Mouse (Mus musculus) heart, embryonic 11.5 days (tissue): ENCODE results near the gene Idh3b. TPM values are rescaled to one million over a fixed set of nuclear protein-coding genes. Genes with fewer than 3 reads are reported as not detected.

Experiments used
- ATAC-seq: fragments of 200-750 bp; cut with Nextera tagmentation; replicated peaks from 2 replicates; pipeline ENCODE4 v1.8.0; 2017; ENCODE audit warnings: moderate library complexity; ENCODE audit not compliant: insufficient number of reproducible peaks, low FRiP score, low TSS enrichment
- H3K27ac ChIP-seq: fragments of 300-500 bp; sonication (generic); 2 replicates; pipeline ENCODE4 v1.5.1; 2014; ENCODE audit warnings: mild to moderate bottlenecking, low read depth, low read length
- H3K27me3 ChIP-seq: fragments of 300-500 bp; sonication (generic); 2 replicates; pipeline ENCODE4 v1.6.1; 2014; ENCODE audit warnings: mild to moderate bottlenecking, low read length, mixed read lengths; ENCODE audit not compliant: control insufficient read depth, insufficient read depth
- H3K36me3 ChIP-seq: fragments of 300-500 bp; sonication (generic); 2 replicates; pipeline ENCODE4 v1.6.1; 2014; ENCODE audit warnings: mild to moderate bottlenecking, low read length, moderate library complexity, mixed read lengths; ENCODE audit not compliant: control insufficient read depth, insufficient read depth
- H3K4me1 ChIP-seq: fragments of 300-500 bp; sonication (generic); 2 replicates; pipeline ENCODE4 v1.6.1; 2014; ENCODE audit warnings: low read length; ENCODE audit not compliant: control insufficient read depth, insufficient read depth
- H3K4me2 ChIP-seq: fragments of 300-500 bp; sonication (generic); 2 replicates; pipeline ENCODE4 v1.6.1; 2014; ENCODE audit warnings: mild to moderate bottlenecking, moderate library complexity
- H3K4me3 ChIP-seq: fragments of 300-500 bp; sonication (generic); 2 replicates; pipeline ENCODE4 v1.5.1; 2014; ENCODE audit warnings: low read depth, low read length
- H3K9ac ChIP-seq: fragments of 300-500 bp; sonication (generic); 2 replicates; pipeline ENCODE4 v1.6.1; 2014; ENCODE audit warnings: mild to moderate bottlenecking, low read depth, low read length, moderate library complexity
- H3K9me3 ChIP-seq: fragments of 300-500 bp; sonication (generic); replicated peaks from 2 replicates; pipeline ENCODE4 v1.6.1; 2016; ENCODE audit warnings: low read length; ENCODE audit not compliant: control insufficient read depth
- WGBS: fragments of 180-500 bp; shearing (Covaris S2); extraction: QIAGEN DNeasy Blood & Tissue Kit; methylation state at CpG from one replicate; pipeline ENCODE4 v1.1.7; 2014; ENCODE audit not compliant: insufficient replicate concordance; 5-methylcytosine and 5-hydroxymethylcytosine counted together
- polyA plus RNA-seq: library from polyadenylated mRNA; unstranded; fragments of >200 nt; fragmentation: Nextera tagmentation; extraction: Ambion mirVana; gene quantifications from 2 replicates; pipeline ENCODE4 v1.2.1, GENCODE M21; 2014

Gene Idh3b
- polyA plus RNA-seq, 1 experiment from 2014 or later: 234 TPM

DNA sequence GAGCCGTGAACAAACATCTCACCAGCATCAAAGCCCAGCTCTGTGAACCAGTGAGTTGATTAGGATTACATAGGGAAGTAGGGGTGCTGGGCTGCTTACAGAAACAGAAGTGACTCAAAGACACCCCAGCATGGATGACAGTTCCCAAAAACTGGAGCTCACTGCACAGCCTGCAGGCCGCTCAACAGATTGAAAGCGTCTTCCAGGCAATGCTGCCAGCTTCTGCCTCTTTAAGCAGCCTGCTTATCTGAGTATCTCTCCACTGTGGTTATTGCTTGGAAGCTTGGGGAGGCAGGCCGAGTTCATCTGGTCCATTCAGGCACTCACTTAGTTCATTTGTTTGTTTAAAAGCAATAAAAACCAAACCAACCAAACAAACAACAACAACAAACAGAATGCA is 27.6 kb downstream of the Idh3b start:
- Histone ChIP-seq H3K27me3 (no peaks in the 10 kb centered on the region), H3K27ac (no peak overlapping the region), H3K9me3 (no peaks in the 10 kb centered on the region), H3K36me3 (no peaks in the 10 kb centered on the region), H3K4me2 (no peak overlapping the region), H3K9ac (no peak overlapping the region), H3K4me3 (no peak overlapping the region), H3K4me1 (no peaks in the 10 kb centered on the region)
- WGBS: 64% methylated on average over 4 of the region's 4 CpGs
- no peak for ATAC-seq

DNA sequence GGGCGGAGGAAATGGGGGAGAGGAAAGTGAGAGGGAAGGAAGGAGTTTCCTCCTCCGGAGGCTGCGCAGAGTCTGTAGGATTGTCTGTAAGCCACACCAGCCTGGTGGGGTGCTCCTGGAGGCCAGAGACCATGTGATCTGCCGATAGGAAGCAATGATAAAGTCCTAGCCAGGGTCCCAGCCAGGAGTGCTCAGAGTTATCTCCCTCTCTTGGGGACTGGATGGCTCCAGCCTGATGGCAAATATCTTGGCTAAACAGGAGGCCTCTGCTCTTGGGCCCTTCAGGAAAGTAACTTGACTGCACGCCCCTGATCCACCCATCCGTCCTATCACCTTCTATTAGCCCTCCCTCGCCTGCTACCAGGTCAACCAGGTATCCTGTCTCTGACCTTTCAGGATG is 36.1 kb downstream of the Idh3b start:
- Histone ChIP-seq H3K4me2 (no peak overlapping the region), H3K4me1 (no peaks in the 10 kb centered on the region), H3K4me3 (no peak overlapping the region), H3K9me3 (no peaks in the 10 kb centered on the region), H3K27me3 (no peaks in the 10 kb centered on the region), H3K27ac (no peak overlapping the region), H3K36me3 (no peaks in the 10 kb centered on the region), H3K9ac (no peak overlapping the region)
- WGBS: 51% methylated on average over 7 of the region's 7 CpGs
- no peak for ATAC-seq

DNA sequence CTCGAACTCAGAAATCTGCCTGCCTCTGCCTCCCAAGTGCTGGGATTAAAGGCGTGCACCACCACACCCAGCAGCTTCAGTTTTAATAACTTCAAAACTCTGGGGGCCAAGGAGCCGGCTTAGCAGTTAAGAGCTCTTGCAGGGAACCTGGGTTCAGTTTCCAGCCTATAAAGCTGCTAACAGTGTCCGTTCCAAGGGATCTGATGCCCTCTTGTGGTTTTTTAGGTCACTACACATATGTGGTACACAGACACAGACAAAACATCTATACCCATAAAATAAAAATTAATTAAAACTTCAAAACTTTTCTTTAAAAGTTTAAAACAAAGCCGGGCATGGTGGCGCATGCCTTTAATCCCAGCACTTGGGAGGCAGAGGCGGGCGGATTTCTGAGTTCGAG is 37.4 kb downstream of the Idh3b start:
- Histone ChIP-seq H3K9me3 (no peaks in the 10 kb centered on the region), H3K9ac (no peak overlapping the region), H3K4me1 (no peaks in the 10 kb centered on the region), H3K36me3 (no peaks in the 10 kb centered on the region), H3K4me3 (no peak overlapping the region), H3K4me2 (no peak overlapping the region), H3K27ac (no peak overlapping the region), H3K27me3 (no peaks in the 10 kb centered on the region)
- 49% methylated on average over 9 of the region's 9 CpGs for WGBS
- ATAC-seq: no peak

Other genes with a start within 250 kb of the Idh3b start
- not detected in 2 replicates for gene Tgm6, start 172.1 kb downstream of the Idh3b start, polyA plus RNA-seq
- 455 and 479 TPM in 2 replicates for gene Snrpb, start 105.1 kb downstream of the Idh3b start, polyA plus RNA-seq
- gene Tmc2, start 89.4 kb downstream of the Idh3b start, polyA plus RNA-seq: not detected in 2 replicates
- 181 and 200 TPM in 2 replicates for gene Nop56, start 10.1 kb downstream of the Idh3b start, polyA plus RNA-seq
- 0.58 and 1.1 TPM in 2 replicates for gene Ebf4, start 10.6 kb upstream of the Idh3b start, polyA plus RNA-seq
- gene Cpxm1, start 113.0 kb upstream of the Idh3b start, polyA plus RNA-seq: 27.0 and 31.2 TPM in 2 replicates
- not detected in 2 replicates for gene Gm28372, start 120.7 kb upstream of the Idh3b start, polyA plus RNA-seq
- not detected in 2 replicates for gene 1700020A23Rik, start 120.7 kb upstream of the Idh3b start, polyA plus RNA-seq
- not detected in 2 replicates for gene Tmem239, start 121.9 kb upstream of the Idh3b start, polyA plus RNA-seq
- 45.1 and 52.0 TPM in 2 replicates for gene Vps16, start 139.8 kb upstream of the Idh3b start, polyA plus RNA-seq
- 7.4 and 7.9 TPM in 2 replicates for gene Pced1a, start 140.2 kb upstream of the Idh3b start, polyA plus RNA-seq
- 72.9 and 79.7 TPM in 2 replicates for gene Ptpra, start 165.7 kb upstream of the Idh3b start, polyA plus RNA-seq